Mouse (Mus musculus) 3134 (cell line): ENCODE measurements around the gene Kdm1a.

Source experiments
- DNase-seq: peaks from one replicate; pipeline ENCODE4 v3.0.0-alpha.2; 2011; ENCODE audit warnings: low spot score; ENCODE audit not compliant: insufficient read length; ENCODE audit errors: extremely low read depth

The Kdm1a gene

DNA sequence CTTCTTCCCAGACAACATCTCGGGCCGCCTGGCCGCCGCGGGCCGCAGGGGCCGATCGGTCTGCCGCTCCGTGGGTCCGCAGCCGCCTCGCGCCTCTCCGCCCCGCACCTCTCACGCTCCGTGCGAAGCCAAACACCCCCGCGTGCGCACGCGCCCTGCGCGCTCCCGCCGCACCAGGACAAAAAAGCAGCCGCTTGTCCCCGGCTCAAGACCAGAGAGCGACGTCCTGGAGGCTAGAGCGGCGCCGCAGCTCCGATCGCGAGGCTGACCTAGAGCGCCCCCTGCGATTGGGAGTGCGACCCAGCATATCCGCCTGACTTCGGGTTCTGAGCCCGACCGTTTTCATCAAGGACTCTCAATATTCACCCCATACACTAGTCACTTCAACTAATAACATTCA, at the start of gene Kdm1a:
Gene Kdm1a (minus strand): TSS at position 156 of the 400 bp plus-strand sequence.
- DNase-seq, result peak; percentile 91

DNA sequence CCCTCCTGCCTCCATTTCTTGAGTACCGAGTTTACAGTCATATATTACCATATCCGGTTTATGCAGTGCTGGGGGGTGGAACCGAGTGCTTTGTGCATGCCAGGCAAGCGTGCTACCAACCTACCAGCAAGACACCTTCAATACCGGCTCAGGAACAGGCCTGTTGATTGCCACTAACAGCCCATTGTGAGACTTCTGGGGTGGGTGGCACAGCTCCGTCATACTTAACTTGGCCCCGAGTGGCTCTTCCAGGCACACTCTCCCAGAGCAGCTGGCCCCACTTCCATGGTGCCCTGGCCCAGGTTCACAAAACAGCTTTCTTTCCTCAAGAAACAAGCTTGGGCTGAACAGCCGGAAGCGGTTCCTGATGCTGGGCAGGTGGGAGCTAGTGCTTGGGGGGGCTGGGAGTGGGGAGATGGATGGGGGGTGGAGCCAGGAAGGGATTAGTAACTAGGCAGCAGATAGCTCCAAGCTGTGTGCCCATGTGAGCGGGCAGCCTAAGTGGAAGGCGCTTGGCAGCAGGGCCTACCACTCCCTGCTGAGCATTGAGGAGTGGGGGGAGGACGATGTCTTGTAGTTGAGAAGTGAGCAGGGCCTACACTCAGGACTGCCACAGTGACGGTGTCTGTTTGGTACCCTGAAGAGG, 49.5 kb upstream of the Kdm1a start:
- DNase-seq, result no peak

DNA sequence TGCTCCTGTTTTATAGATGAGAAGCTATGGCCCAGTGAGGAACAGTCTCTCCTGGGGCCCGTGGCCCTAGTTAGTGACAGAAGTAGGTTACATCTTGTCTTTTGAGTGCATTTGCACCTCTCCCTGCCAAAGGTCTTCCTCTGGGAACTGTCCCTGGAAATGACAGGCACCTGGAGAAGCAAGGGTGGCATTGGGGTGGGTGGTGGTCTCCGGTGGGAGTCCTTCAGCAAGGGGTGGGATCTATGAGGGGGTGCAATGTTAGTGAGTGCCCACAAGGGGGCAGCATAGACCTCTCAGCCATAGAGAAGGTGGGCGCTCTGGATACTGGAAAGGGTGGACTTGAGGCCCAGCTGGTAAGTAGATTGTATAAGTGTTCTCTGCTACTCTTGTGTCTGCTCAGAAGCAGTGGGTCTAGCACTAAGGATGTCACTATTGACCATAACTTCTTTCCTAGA, 48.9 kb upstream of the Kdm1a start:
- DNase-seq, result no peak

DNA sequence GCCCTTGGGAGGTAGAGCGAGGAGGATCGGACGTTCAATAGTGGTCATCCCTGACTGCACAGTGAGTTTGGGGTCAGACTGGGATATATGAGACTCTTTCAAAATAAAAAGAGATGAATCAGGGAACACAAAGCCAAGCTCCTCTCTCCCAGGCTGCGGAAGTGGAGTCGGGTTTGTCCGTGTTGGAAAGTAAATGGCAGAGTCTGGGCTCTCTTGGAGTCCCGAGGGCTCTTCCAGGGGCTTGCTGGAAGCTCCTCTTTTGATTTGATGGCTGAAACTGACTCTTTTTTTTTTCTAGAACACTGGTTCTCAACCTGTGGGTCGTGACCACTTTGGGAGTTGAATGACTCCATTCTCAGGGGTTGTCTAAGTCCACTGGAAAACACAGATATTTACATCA, 47.7 kb upstream of the Kdm1a start:
- DNase-seq, result no peak

DNA sequence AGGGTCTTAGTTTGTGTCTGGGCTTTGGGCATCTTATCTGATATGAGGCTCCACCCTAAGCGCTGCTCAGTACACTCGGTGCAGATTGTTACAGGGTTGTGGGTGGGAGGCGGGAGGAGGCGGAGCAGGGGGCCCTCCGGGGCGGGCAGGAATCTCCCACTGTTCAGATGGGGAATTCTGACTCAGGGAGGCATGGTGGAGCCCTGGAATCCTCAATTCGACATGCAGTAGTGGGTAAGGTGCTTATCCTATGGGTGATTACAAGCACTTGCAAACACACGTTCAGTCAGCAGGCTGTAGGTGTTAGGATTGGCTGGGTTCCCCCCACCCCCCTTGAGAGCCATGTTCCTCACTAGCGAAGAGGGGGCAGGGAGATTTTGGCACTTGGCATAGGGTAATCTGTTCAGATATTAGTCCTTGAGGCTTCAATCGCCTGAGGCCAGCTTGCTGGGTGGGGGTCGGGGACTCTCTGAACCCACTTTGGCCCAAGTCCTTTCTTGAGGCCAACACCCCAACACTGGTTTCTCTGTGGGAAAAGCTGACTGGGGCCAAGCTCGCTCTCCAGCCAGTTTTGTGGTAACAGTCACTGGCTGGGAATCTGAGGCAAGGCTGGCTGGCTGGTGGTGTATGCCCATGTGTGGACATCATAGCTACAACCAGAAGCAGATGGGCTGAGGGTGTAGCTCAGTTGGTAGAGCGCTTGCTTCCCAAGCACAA, 47.1 kb upstream of the Kdm1a start:
- DNase-seq, result peak; percentile 75

DNA sequence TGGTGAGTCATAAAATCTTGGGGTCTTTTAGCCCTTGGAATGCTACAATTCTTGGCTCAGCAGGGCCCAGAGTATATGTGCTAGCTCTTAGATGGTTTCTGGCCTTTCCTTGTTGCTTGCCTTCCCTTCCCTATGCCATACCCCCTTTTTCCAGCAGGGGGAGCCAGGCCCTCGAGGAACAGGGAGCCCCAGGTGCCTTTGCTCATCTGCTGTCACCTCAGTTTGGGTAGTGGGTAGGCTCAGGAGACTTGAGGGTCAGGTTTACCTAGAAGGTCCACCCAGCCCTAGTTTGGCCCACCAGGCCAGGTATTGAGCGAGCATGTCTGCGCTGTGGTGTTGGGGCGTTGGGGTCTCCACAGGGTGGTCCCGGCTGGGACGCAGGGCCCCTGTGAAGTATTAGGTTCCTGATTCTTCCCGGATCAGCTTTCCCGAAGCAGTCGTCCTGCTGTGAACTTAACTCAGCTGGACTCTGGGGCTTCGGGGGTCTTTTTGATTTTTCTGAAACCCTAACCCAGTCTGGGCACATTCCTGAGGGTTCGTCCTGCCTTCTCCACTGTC, 46.5 kb upstream of the Kdm1a start:
- DNase-seq, result peak; percentile 40

DNA sequence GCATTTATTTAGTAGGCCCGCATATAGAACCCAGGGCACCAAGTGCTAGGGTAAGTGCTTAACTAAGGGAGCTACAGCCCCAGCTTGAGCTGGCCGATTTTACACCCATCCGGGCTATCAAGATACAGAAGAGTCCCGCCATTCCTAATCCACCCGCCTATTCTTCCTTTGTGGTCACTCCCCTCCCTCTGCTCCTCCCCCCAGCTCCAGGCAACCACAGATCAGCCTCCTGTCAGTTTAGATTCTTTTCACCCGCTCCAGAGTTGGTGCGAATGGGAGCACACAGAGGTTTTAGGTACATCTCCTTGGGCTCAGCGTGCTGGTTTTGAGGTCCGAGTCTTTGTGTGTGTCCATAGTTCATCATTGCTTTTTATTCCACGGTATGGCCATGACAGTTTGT, 36.4 kb upstream of the Kdm1a start:
- no peak for DNase-seq

DNA sequence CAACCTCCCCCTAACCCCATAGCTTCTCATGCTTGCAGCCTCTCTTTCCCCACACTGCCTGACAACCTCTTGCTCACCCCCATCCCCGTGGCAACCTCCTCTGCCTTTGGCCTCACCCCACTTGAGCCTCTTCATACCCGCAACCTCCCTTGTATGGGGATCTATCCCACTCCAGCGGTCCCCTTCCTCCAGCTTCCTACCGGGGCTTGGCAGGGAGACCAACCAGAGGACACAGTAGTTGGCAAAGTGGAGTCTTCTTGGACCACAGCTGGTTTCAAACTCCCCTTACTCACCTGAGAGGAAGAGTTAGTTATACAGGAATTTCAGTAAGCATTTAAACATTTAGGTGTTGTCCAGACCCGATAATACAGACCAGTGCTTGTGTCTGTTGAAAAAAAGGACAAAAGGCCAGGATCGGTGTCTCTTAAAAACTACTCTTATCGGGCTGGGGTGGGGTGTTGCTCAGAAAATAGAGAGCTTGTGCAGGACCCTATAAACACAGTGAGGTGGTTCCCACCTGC, 35.8 kb upstream of the Kdm1a start:
- no peak for DNase-seq

DNA sequence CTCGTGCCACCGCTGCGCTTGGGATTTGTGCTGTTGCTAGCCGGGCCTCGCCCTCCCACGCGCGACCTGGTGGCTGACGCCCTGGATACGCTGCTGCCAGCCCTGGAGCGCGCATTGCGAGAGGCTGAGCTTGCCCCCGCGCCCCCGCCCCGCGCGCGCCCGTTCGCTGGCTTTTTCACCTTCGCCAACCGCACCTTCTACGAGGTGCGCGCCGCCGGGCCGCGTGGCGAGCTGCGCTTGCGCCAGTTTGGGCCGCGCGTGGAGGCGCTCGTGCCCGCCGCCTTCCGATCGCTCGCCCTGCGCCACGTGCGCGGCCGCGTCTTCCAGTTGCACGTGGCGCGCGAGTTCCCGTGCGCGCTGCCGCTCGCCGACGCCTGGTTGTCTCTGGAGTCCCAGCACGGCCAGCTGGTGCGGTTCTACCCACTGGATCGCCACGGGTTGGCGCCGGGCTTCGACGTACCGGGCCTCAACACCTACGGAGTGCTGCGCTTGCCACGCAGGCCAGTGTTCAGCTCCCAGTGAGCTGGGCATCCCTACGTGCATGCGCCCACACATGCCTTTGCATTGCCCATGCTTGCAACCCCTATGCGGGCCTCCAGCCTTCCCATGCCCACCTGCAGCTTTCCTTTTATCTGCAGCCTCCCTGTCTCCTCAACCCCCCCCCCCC, 35.2 kb upstream of the Kdm1a start:
- DNase-seq, result no peak

DNA sequence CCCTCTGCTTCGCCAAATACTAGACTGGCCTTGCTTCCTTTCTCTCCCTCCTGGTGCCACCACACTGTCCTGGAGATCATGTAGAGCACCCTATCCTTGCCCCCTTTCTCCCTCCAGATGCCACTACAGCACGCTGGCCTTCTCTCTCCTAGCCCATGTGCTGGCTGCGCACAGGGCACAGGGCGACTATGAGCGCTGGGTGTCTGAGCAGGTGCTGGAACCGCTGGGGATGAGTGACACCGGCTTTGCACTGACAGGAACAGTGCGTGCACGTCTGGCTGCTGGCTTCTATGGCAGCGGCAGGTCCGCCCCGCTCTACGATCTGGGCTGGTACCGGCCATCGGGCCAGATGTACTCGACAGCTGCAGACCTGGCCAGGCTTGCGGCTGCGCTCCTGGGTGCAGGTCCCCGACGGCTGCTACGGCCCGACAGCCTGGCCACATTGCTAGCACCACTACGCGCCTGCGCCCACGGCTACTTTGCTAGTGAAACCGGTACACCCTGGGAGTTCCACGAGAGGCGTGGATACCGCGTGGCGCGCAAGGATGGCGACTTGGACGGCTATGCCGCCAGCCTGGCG, 34.5 kb upstream of the Kdm1a start:
- no peak for DNase-seq

DNA sequence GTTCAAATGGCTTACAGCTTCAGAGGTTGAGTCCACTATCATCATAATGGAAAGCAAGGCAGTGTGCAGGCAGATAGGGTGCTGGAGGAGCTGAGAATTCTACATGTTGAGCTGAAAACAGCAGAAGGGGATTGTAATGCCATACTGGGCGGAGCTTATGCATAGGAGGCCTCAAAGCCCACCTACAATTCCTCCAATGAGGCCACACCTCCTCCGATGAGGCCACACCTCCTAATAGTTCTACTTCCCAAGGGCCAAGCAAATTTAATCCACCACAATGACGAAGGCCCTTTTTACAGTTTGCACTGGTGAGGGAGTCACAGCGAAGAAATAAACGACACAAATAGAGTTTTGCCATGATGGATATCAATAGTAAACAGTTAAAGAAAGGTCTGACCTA, 34.0 kb upstream of the Kdm1a start:
- no peak for DNase-seq

DNA sequence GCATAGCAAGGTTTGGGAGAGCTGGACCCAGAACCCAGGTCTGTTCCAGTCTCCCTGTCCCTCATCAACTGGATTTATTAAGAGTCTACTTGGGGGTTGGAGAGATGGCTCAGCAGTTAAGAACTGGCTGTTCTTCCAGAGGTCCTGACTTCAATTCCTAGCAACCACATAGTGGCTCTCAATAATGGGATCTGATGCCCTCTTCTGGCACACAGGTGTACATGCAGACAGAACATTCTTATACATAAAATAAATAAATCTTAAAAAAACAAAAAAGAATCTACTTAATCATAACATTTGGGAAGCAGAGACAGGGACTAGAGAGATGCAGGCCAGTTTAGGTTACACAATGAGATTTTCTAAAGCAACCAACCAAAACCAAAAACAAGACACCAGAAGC, 33.5 kb upstream of the Kdm1a start:
- DNase-seq, result no peak

DNA sequence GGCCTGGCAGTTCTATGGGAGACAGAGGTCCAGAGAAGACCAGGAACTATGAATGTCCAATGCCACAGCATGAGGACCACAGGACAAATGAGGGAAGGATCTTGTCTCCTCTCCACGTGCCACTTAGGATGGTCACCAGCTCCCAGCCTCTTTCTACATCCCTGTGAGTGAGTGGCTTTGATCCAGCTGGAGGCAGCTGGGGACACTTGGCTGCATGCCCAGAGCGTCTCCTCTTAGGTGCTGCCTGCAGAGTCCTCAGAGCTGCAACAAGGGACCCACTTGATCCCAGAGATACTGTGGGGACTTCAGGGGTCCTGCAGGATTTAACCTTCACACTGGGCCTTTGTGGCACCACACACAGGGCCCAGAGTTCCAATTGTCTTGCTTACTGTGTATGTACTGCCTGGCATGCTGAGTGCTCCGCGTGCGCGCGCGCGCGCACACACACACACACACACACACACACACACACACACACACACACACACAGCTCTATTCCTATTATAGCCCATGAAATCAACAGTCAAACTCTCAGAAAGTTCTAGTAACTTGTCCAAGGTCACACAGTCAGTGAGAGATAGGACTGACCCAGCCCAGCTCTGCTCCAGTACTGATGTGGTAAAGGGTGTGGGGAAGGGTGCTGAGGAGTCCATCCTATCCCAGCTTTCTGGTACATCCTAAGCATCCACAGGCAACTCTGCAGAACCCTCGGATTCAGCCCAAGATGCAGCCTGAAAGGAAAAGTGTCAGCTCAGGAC, 28.9 kb upstream of the Kdm1a start:
- no peak for DNase-seq

DNA sequence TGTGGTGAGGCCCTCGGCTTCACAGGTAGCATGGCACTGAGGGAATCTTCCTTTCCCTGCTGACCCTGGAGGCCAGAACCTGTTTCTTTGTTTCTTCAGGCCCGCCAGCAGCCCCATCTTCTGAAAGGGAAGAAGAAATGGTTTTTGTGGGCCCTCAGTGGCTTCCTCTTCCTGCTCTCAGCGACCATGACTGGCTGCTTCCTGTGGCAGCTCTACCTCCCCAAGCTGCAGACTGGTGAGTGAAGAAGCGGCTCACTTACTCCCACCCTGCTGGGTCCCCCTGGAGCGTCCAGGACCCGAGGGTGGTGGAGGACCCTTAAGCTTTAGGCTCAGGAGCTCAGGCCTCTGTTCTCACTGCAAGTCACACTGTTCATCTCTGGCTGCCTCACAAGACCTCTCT, 24.1 kb upstream of the Kdm1a start:
- no peak for DNase-seq

DNA sequence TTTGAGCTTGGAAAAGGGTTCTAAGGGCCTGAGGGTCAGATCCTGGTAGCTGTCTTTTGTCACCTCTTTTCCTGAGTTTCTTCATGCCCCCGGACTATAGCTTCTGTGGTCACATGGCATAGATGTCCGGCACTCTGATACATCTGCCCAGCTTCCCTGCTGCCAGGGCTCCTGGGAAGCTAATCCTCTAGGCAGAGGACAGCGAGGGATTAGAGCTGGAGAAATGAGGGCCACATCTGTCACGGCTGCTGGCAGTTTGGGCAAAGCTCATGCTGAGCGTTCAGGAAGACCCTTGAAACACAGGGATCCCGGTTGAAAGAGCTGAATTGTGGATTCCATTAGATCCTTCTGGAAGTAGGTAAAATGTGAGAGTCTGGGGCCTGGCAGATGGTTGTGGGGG, 19.9 kb upstream of the Kdm1a start, which contains the start of gene Lactbl1:
Gene Lactbl1 (plus strand): TSS at position 234 of the 400 bp plus-strand sequence.
- DNase-seq, result no peak

DNA sequence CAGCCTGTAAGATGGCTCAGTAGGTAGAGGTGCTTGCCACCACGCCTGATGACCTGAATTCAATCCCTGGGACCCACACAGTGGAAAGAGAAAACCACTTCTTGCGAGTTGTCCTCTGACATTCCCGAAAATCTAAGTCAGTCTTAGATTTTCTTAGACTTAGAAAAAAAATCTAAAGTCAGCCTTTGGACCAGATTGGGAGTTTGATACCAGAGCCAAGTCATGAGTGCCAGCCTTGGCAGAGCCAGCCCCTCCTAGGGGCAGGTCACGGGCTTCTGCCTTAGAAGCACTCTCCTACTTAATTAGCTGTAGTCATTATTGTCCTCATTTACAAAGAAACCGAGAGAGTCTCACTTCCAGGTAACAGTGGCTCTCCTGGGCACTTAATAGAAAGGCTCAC, 19.4 kb upstream of the Kdm1a start:
- no peak for DNase-seq

DNA sequence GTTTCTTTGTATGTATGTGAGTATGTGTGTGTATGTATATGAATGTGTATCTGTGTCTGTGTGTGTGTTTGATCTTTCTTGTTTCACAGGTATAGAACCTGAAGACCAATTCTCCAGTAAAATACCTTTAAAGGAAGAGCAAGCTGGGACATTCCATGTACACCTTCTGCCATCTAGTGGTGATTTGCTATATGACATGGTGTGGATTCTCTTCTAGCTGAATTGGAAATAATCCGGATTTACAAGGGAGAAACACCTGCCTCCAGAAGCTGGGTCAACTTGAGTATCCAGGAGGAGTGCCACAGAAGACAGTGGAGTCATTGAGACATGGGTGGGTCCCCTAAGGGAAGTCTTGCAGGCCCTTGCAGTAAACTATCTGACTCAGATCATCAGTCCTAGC, 18.8 kb upstream of the Kdm1a start:
- DNase-seq, result no peak

DNA sequence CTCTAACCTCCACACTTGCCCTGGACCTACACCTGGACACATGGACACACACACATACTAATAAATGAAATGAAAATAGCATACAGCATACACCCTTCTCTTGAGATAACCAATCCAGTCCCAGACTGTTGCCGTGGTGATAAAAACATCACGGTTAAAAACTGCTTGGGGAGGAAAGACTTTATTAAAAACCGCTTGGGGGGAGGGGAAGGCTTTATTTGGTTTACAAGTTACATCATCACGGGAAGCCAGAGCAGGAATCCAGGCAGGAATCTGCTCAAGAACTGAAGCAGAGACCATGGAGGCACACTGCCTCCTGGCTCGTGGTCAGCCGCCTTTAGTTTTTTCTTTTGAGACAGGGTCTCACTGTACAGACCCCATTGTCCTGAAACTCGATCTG, 11.1 kb upstream of the Kdm1a start:
- DNase-seq, result no peak

DNA sequence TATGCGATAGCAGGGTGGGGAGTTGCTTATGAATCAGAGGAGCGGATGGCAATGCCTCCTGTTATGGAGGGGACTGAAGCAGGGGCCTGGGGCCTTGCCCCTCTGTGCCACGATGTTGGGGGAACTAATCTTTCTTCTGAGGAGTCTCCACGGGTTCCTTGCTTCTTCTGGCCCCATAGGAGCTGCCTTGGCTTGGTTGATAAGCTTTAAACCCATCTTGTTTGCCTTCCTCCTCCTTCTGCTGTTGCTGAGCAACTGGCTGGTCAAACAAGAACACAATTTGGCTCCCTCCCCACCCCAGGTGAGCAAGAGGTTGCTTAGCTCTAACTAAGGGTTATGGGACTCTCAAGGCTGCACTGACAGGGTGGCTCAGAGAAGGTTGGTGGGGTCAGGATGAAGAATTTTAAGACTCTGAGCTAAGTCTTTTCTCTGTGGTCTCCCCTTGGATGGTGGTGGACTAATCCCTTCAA, 7.9 kb upstream of the Kdm1a start, which contains the start of gene Tex46:
Gene Tex46 (plus strand): TSS at position 51 of the 470 bp plus-strand sequence.
- DNase-seq, result no peak
